Mouse (Mus musculus) olfactory bulb, adult 2 months (tissue): ENCODE measurements around the gene Gm10300.

Experiments used
- CTCF ChIP-seq: fragments of 200-500 bp; IDR thresholded peaks from 2 replicates; pipeline ENCODE4 v1.5.1; 2012; ENCODE audit warnings: low read depth, mild to moderate bottlenecking, low read length, moderate library complexity; ENCODE audit not compliant: insufficient read depth
- POLR2A ChIP-seq: fragments of 200-500 bp; IDR thresholded peaks from 2 replicates; pipeline ENCODE4 v1.6.1; 2012; ENCODE audit warnings: mild to moderate bottlenecking, low read depth, low read length, moderate library complexity; ENCODE audit not compliant: insufficient read depth

DNA sequence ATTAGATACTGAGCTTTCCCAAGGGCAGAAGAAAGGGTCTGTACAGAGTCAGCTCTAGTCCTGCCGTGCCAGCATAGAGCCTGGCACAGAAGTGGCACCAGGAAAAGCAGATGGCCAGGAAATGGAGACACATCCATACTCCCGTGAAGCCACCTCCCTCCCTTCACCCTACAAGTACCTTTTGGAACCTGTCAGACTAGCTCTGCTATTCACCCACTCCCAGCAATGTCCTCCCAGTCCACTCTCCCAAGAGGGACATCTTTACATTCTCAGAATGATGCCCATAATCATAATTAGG is 6.6 kb upstream of the Gm10300 start:
- TF ChIP-seq CTCF (no peak), POLR2A (no peak)
